Mouse (Mus musculus) testis, postnatal 14 days (tissue): ENCODE measurements around the gene Glis3.

ENCODE experiments used
- DNase-seq: peaks from one replicate; pipeline ENCODE4 v3.0.0; 2021; ENCODE audit warnings: low spot score

Glis3 gene

GRCm38 (mm10) chr19:28591736-28592477 lies 88.0 kb downstream of the Glis3 start:
- no peak for DNase-seq

- DNase-seq, result no peak
Observed at GRCm38 (mm10) chr19:28580499-28580898, 99.4 kb downstream of the Glis3 start.

GRCm38 (mm10) chr19:28579724-28580375 lies 100.0 kb downstream of the Glis3 start:
- DNase-seq, result no peak

- DNase-seq, result no peak
Observed at GRCm38 (mm10) chr19:28577023-28577422, 102.9 kb downstream of the Glis3 start.

GRCm38 (mm10) chr19:28576619-28577018 lies 103.3 kb downstream of the Glis3 start:
- DNase-seq, result no peak

GRCm38 (mm10) chr19:28573641-28574040 lies 106.2 kb downstream of the Glis3 start:
- no peak for DNase-seq

- no peak for DNase-seq
Observed at GRCm38 (mm10) chr19:28569856-28570255, 110.0 kb downstream of the Glis3 start.

- no peak for DNase-seq
Observed at GRCm38 (mm10) chr19:28567100-28567499, 112.8 kb downstream of the Glis3 start.

- DNase-seq, result no peak
Observed at GRCm38 (mm10) chr19:28566554-28566953, 113.3 kb downstream of the Glis3 start.

- DNase-seq, result no peak
Observed at GRCm38 (mm10) chr19:28561697-28562002, 118.2 kb downstream of the Glis3 start.

GRCm38 (mm10) chr19:28560801-28561696 lies 118.8 kb downstream of the Glis3 start:
- DNase-seq, result peak; percentile 10

GRCm38 (mm10) chr19:28559836-28560235 lies 120.0 kb downstream of the Glis3 start:
- no peak for DNase-seq

- peak; percentile 54 for DNase-seq
Observed at GRCm38 (mm10) chr19:28559400-28559799, 120.5 kb downstream of the Glis3 start.

GRCm38 (mm10) chr19:28558661-28559060 lies 121.2 kb downstream of the Glis3 start:
- DNase-seq, result no peak

GRCm38 (mm10) chr19:28557559-28558328 lies 122.1 kb downstream of the Glis3 start:
- no peak for DNase-seq

- no peak for DNase-seq
Observed at GRCm38 (mm10) chr19:28555181-28555929, 124.5 kb downstream of the Glis3 start.

- no peak for DNase-seq
Observed at GRCm38 (mm10) chr19:28550611-28551010, 129.3 kb downstream of the Glis3 start.

- DNase-seq, result no peak
Observed at GRCm38 (mm10) chr19:28546933-28547332, 132.9 kb downstream of the Glis3 start.

- no peak for DNase-seq
Observed at GRCm38 (mm10) chr19:28545493-28545892, 134.4 kb downstream of the Glis3 start.

GRCm38 (mm10) chr19:28538813-28539212 lies 141.1 kb downstream of the Glis3 start:
- no peak for DNase-seq

GRCm38 (mm10) chr19:28534964-28535363 lies 144.9 kb downstream of the Glis3 start:
- no peak for DNase-seq
